Mouse (Mus musculus): ENCODE measurements around the gene Cntn6. TPM values are rescaled to one million over a fixed set of nuclear protein-coding genes. Genes with fewer than 3 reads are reported as not detected.

Cntn6 gene
- not detected in 2 replicates for total RNA-seq (2014; fragmentation: Nextera tagmentation)
- not detected in 2 replicates for total RNA-seq (2017)

- ATAC-seq (replicated peaks; ENCODE audit: poor library complexity, severe bottlenecking) = no peak
Measured at GRCm38 (mm10) chr6:104492490-104493431, at the start of gene Cntn6. TSS of gene Cntn6 (plus strand) at chr6:104492790.

- no peak for ATAC-seq (replicated peaks; ENCODE audit: poor library complexity, severe bottlenecking)
Measured at GRCm38 (mm10) chr6:104443731-104444130, 48.9 kb upstream of the Cntn6 start.

- no peak for ATAC-seq (replicated peaks; ENCODE audit: poor library complexity, severe bottlenecking)
Measured at GRCm38 (mm10) chr6:104470706-104471105, 21.9 kb upstream of the Cntn6 start.

GRCm38 (mm10) chr6:104479242-104479641 lies 13.3 kb upstream of the Cntn6 start:
- no peak for ATAC-seq (replicated peaks; ENCODE audit: poor library complexity, severe bottlenecking)

- no peak for ATAC-seq (replicated peaks; ENCODE audit: poor library complexity, severe bottlenecking)
Measured at GRCm38 (mm10) chr6:104493459-104493858, 869 bp downstream of the Cntn6 start.

- ATAC-seq (replicated peaks; ENCODE audit: poor library complexity, severe bottlenecking) = no peak
Measured at GRCm38 (mm10) chr6:104495801-104496200, 3.2 kb downstream of the Cntn6 start.

- no peak for ATAC-seq (replicated peaks; ENCODE audit: poor library complexity, severe bottlenecking)
Measured at GRCm38 (mm10) chr6:104563993-104564392, 71.4 kb downstream of the Cntn6 start.

- ATAC-seq (replicated peaks; ENCODE audit: poor library complexity, severe bottlenecking) = no peak
Measured at GRCm38 (mm10) chr6:104569564-104569963, 77.0 kb downstream of the Cntn6 start.

GRCm38 (mm10) chr6:104588028-104588427 lies 95.4 kb downstream of the Cntn6 start:
- no peak for ATAC-seq (replicated peaks; ENCODE audit: poor library complexity, severe bottlenecking)

- no peak for ATAC-seq (replicated peaks; ENCODE audit: poor library complexity, severe bottlenecking)
Measured at GRCm38 (mm10) chr6:104600838-104601397, 108.3 kb downstream of the Cntn6 start.

- ATAC-seq (replicated peaks; ENCODE audit: poor library complexity, severe bottlenecking) = no peak
Measured at GRCm38 (mm10) chr6:104602894-104603293, 110.3 kb downstream of the Cntn6 start.

GRCm38 (mm10) chr6:104603371-104603770 lies 110.8 kb downstream of the Cntn6 start:
- ATAC-seq (replicated peaks; ENCODE audit: poor library complexity, severe bottlenecking) = no peak

GRCm38 (mm10) chr6:104605214-104605613 lies 112.6 kb downstream of the Cntn6 start:
- no peak for ATAC-seq (replicated peaks; ENCODE audit: poor library complexity, severe bottlenecking)

GRCm38 (mm10) chr6:104653518-104653917 lies 160.9 kb downstream of the Cntn6 start:
- no peak for ATAC-seq (replicated peaks; ENCODE audit: poor library complexity, severe bottlenecking)

- no peak for ATAC-seq (replicated peaks; ENCODE audit: poor library complexity, severe bottlenecking)
Measured at GRCm38 (mm10) chr6:104668701-104669100, 176.1 kb downstream of the Cntn6 start.

GRCm38 (mm10) chr6:104674249-104674648 lies 181.7 kb downstream of the Cntn6 start:
- no peak for ATAC-seq (replicated peaks; ENCODE audit: poor library complexity, severe bottlenecking)

GRCm38 (mm10) chr6:104679809-104680495 lies 187.4 kb downstream of the Cntn6 start:
- ATAC-seq (replicated peaks; ENCODE audit: poor library complexity, severe bottlenecking) = no peak

- no peak for ATAC-seq (replicated peaks; ENCODE audit: poor library complexity, severe bottlenecking)
Measured at GRCm38 (mm10) chr6:104687980-104688379, 195.4 kb downstream of the Cntn6 start.

GRCm38 (mm10) chr6:104688439-104689125 lies 196.0 kb downstream of the Cntn6 start:
- no peak for ATAC-seq (replicated peaks; ENCODE audit: poor library complexity, severe bottlenecking)

GRCm38 (mm10) chr6:104728571-104728970 lies 236.0 kb downstream of the Cntn6 start:
- ATAC-seq (replicated peaks; ENCODE audit: poor library complexity, severe bottlenecking) = no peak

Measured in granulocyte monocyte progenitor cell, adult 5-6 weeks (primary cell).